Mouse (Mus musculus) activated CD4-positive, CD25-positive, alpha-beta regulatory T cell, adult 9 weeks (primary cell): ENCODE data around the gene Cst11. TPM values are rescaled to one million over a fixed set of nuclear protein-coding genes. Genes with fewer than 3 reads are reported as not detected.

Experiments
- polyA plus RNA-seq: library from polyadenylated mRNA; unstranded; fragments of 100-300 nt; shearing (Covaris generic); gene quantifications from one replicate; pipeline ENCODE4 v1.2.1, GENCODE M21; 2017

Cst11 gene
- polyA plus RNA-seq = not detected

GRCm38 (mm10) chr2:148771397-148771796 lies at the start of gene Cst11:
Gene Cst11 (minus strand): TSS chr2:148771497.

GRCm38 (mm10) chr2:148819909-148820308 lies 48.6 kb upstream of the Cst11 start, which contains the start of gene Cst13:
Gene Cst13 (plus strand): TSS chr2:148820081.

GRCm38 (mm10) chr2:148798485-148798884 lies 27.2 kb upstream of the Cst11 start, which contains the start of gene Cst8:
Gene Cst8 (plus strand): TSS chr2:148798785.

GRCm38 (mm10) chr2:148789142-148789541 lies 17.8 kb upstream of the Cst11 start, which contains the start of gene Cst12:
Gene Cst12 (plus strand): TSS chr2:148789361.

GRCm38 (mm10) chr2:148781709-148782108 lies 10.4 kb upstream of the Cst11 start, which contains the start of gene 8030411F24Rik:
Gene 8030411F24Rik (plus strand): TSS chr2:148782009.

GRCm38 (mm10) chr2:148750058-148750457 lies 21.2 kb downstream of the Cst11 start, which contains the start of gene Cstl1:
Gene Cstl1 (plus strand): TSS chr2:148750358.

GRCm38 (mm10) chr2:148732327-148733000 lies 38.8 kb downstream of the Cst11 start, which contains the start of gene Napb:
Gene Napb (minus strand): TSS chr2:148732467.

Other genes with a start within 250 kb of the Cst11 start
- 69.9 TPM for gene Nxt1, start 98.9 kb downstream of the Cst11 start, polyA plus RNA-seq
- gene Gzf1, start 90.5 kb downstream of the Cst11 start, polyA plus RNA-seq = 22.3 TPM
- gene Napb, start 39.0 kb downstream of the Cst11 start, polyA plus RNA-seq = 1.9 TPM
- not detected for gene Cstl1, start 21.1 kb downstream of the Cst11 start, polyA plus RNA-seq
- gene 8030411F24Rik, start 10.5 kb upstream of the Cst11 start, polyA plus RNA-seq = not detected
- not detected for gene Cst12, start 17.9 kb upstream of the Cst11 start, polyA plus RNA-seq
- gene Cst8, start 27.3 kb upstream of the Cst11 start, polyA plus RNA-seq = not detected
- not detected for gene Cst13, start 48.6 kb upstream of the Cst11 start, polyA plus RNA-seq
- not detected for gene Cst9, start 63.6 kb upstream of the Cst11 start, polyA plus RNA-seq
- gene 9230104L09Rik, start 93.5 kb upstream of the Cst11 start, polyA plus RNA-seq = not detected
- 188 TPM for gene Cst3, start 104.2 kb upstream of the Cst11 start, polyA plus RNA-seq
- not detected for gene Gm1330, start 231.8 kb upstream of the Cst11 start, polyA plus RNA-seq
- gene Gm10750, start 245.7 kb upstream of the Cst11 start, polyA plus RNA-seq = not detected